Mouse (Mus musculus): ENCODE measurements at regions not wholly inside any gene's neighbourhood (a gene's known extent, or its start where the extent isn't known, plus 50 kb on each side); places are given as distances from the start of the nearest gene placed in this dataset.

- no peak for DNase-seq (ENCODE audit: low read depth, low spot score)
Observed at GRCm38 (mm10) chr3:142969501-142969900, 87.7 kb upstream of the Pkn2 start.

DNA sequence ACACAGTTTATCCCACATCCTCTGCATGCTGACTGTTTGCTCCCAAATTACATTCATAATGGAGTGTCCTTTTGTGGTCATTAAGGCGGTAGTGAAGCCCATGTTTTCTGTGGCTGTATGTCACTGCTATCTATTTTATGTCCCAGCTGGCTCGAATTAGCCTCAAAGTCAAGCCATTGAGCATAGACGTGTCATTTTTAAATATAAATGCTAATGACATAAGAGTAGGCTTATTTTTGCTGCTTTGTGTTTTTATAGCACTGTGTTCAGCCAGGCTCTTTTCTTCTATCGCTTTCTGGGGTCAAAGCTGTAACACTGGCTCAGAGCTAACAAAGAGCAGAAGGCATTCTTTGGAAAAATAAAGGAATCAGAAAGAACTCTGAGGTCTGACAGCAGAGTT is 83.8 kb upstream of the Pkn2 start:
- no peak for DNase-seq (ENCODE audit: low read depth, low spot score)

- DNase-seq (ENCODE audit: low read depth, low spot score) = peak; percentile 23
Observed at GRCm38 (mm10) chr3:142963818-142964372, 82.1 kb upstream of the Pkn2 start.

DNA sequence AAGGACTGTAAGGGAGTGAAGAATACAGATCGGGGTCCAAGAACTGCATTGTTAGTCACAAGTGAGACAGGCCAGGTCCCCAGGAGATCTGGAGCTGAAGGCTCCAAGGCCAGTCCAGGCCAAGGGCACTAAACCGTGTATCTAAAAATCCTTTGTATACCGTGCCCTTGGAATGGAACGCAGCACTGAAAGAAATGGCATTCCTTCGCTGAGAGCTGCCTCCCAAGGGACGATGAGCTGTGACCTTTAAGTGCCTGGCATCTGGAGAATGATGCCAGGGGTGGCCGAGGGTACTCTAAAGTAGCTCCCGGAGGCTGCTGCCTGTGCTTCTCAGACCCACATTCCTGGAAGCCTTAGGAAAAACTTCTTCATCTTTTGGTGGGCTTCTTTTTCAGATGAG is 76.0 kb upstream of the Pkn2 start:
- DNase-seq (ENCODE audit: low read depth, low spot score) = no peak

DNA sequence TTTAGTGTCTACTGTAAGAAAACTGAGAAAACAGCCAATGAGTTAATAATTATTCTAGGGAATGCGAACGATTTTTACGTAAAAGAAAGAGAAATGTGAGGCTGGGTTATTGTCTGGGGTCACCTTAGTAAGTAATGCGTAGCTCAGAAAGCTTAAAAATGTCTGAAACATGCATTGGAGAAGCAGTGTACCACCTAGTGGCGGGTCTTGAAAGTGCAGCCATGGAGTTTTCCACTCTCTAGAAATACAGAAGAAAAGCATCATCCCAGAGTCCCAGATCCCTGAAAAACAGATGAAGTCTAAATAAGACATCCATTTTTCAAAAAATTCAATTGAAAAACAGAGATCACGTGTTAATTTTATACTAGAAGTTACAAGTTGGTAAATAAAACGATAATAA is 67.0 kb upstream of the Pkn2 start:
- no peak for DNase-seq (ENCODE audit: low read depth, low spot score)

DNA sequence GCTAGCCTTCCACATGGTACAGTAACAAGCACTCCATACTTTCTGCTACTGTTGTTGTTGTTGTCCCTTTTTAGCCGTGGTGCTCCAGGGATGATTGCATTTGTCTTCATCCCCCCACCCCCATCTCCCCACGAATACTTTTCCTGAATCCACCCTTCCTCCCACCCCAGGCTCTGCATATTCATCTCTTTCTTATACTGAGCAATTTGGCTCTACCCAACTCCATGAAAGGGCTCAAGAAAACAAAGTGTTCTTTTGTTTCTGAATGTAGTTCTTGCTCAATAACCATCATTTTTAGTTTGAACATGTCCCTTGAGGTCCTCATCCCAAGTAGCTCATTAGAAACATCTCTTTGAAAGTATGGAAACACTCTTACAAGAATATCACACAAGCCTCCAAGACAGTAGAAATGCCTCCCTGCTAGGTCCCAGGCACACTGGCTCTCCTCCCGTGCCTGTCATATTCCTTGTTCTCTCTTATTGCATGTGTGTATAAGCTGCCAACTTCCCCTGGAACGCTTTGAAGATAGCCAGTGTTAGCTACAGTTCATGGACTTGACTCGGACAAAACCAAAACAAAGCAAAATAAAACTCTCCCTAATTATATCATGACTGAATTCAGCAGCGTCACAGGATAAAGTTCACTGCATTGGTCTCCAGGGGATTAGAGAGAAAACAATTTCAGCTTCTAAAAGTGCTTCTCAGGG is 59.7 kb upstream of the Pkn2 start:
- DNase-seq (ENCODE audit: low read depth, low spot score) = no peak

DNA sequence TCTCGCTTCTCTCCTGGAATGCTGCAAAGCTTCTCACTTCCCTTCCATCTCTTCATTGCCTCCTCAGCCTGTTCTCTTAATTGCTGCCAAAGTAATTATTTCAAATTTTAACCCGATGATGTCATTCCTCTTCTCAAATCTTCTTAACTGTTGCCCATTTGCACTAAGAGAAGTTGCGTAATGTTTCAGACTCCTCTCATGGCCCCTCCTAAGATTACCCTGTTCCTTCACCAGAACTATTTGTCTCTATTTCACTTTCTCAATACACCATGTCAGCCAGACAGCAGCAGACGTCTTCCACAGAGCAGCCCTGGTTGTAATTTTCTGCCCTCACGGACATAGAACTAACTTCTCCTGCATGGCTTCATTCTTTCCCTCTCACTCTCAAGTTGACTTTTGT is 59.1 kb upstream of the Pkn2 start:
- no peak for DNase-seq (ENCODE audit: low read depth, low spot score)

DNA sequence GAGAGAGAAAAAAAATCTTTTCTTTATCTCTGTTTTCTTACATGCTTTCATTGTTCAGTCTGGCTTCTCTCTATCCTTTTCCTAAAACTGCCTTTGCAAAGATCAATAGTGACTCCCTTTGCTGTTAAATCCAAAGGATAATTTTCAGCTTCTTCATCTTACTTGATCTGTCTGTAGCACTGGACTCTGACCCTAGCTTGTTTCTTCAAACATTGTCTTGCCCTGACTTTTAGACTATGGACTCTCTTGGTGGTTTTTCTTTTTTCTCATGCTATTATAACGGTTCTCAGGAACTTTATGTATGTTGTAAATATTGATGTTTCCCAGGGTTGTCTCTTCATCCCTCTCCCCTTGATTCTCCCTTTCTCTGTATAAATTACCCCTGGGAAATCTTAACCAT is 58.0 kb upstream of the Pkn2 start:
- no peak for DNase-seq (ENCODE audit: low read depth, low spot score)

GRCm38 (mm10) chr3:142935949-142936348 is 54.1 kb upstream of the Pkn2 start:
- DNase-seq (ENCODE audit: low read depth, low spot score) = no peak

DNA sequence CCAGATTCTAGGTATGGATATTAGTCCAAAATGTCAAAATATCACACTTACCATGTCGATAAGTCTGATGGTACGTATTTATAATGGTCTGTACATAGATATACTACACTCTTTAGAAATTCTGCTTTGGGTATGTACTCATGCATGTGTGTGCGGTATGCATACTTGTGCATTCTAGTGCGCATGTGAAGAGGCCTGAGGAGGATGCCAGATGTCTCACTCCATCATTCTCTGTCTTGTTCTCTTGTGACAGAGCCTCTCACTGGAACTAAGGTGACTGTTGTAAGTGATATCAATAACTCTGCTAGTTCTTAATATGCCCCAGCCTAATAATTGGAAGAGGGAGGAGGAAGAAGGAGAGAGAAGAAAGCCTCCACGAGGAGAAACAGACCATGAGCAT is 52.5 kb upstream of the Pkn2 start:
- DNase-seq (ENCODE audit: low read depth, low spot score) = no peak

- no peak for DNase-seq (ENCODE audit: low read depth, low spot score)
Observed at GRCm38 (mm10) chr3:142933684-142934259, 52.0 kb upstream of the Pkn2 start.

All from telencephalon, adult 2 months (tissue).